Mouse (Mus musculus) embryonic facial prominence, embryonic 10.5 days (tissue): Measurements from ENCODE around the gene Nhlh2. TPM values are rescaled to one million over a fixed set of nuclear protein-coding genes. Genes with fewer than 3 reads are reported as not detected.

Source experiments
- DNase-seq: peaks from one replicate; pipeline ENCODE4 v3.0.0-alpha.2; 2017; ENCODE audit warnings: low spot score
- H3K27ac ChIP-seq: fragments of 300-500 bp; sonication (generic); replicated peaks from 2 replicates; pipeline ENCODE4 v1.5.1; 2016; ENCODE audit warnings: mild to moderate bottlenecking
- H3K27me3 ChIP-seq: fragments of 300-500 bp; sonication (generic); replicated peaks from 2 replicates; pipeline ENCODE4 v1.6.1; 2016; ENCODE audit warnings: low read depth, mild to moderate bottlenecking; ENCODE audit not compliant: poor library complexity, severe bottlenecking
- H3K36me3 ChIP-seq: fragments of 300-500 bp; sonication (generic); replicated peaks from 2 replicates; pipeline ENCODE4 v1.6.1; 2016; ENCODE audit warnings: mild to moderate bottlenecking, moderate library complexity
- H3K4me1 ChIP-seq: fragments of 300-500 bp; sonication (generic); 2 replicates; pipeline ENCODE4 v1.6.1; 2016
- H3K4me3 ChIP-seq: fragments of 300-500 bp; sonication (generic); 2 replicates; pipeline ENCODE4 v1.5.1; 2016; ENCODE audit warnings: mild to moderate bottlenecking, moderate library complexity
- H3K9me3 ChIP-seq: fragments of 300-500 bp; sonication (generic); 2 replicates; pipeline ENCODE4 v1.6.1; 2016; ENCODE audit warnings: mild to moderate bottlenecking
- WGBS: fragments of 180-500 bp; shearing (Covaris S2); methylation state at CpG from one replicate; pipeline ENCODE4 v1.1.7; 2016; 5-methylcytosine and 5-hydroxymethylcytosine counted together
- polyA plus RNA-seq: library from polyadenylated mRNA; unstranded; fragments of >200 nt; fragmentation: Nextera tagmentation; extraction: Ambion mirVana; gene quantifications from 2 replicates; pipeline ENCODE4 v1.2.1, GENCODE M21; 2016

Gene Nhlh2
- polyA plus RNA-seq, 1 experiment from 2014 or later, result 16.1 TPM

GRCm38 (mm10) chr3:102063273-102064120 lies 53.6 kb downstream of the Nhlh2 start:
- H3K4me1 ChIP-seq, result peaks cover 13% of the 10 kb centered on the region
- H3K4me3 ChIP-seq, result no peak overlapping the region
- no peaks in the 10 kb centered on the region for H3K36me3 ChIP-seq
- no peaks in the 10 kb centered on the region; the same call in 1 of the 2 replicates for H3K27me3 ChIP-seq
- 75% methylated on average over 10 of the region's 10 CpGs for WGBS
- H3K27ac ChIP-seq, result 0 out of 2 replicates have a peak overlapping the region, but pooled peaks have one; percentile 48
- H3K9me3 ChIP-seq, result no peaks in the 10 kb centered on the region
- no peak for DNase-seq

- no peaks in the 10 kb centered on the region for H3K36me3 ChIP-seq
- no peak for DNase-seq
- H3K9me3 ChIP-seq, result no peaks in the 10 kb centered on the region
- H3K27me3 ChIP-seq, result no peaks in the 10 kb centered on the region; the same call in 1 of the 2 replicates
- H3K4me1 ChIP-seq, result peaks cover 13% of the 10 kb centered on the region
- H3K4me3 ChIP-seq, result no peak overlapping the region
- no peak overlapping the region for H3K27ac ChIP-seq
- 88% methylated on average over 6 of the region's 6 CpGs for WGBS
These were observed 54.7 kb downstream of the Nhlh2 start for GRCm38 (mm10) chr3:102064566-102064965.

Other genes with a start within 250 kb of the Nhlh2 start
- 0.67 and 0.85 TPM in 2 replicates for gene Mab21l3, start 161.1 kb upstream of the Nhlh2 start, polyA plus RNA-seq
- gene Slc22a15, start 85.6 kb upstream of the Nhlh2 start, polyA plus RNA-seq, result 3.4 and 4.6 TPM in 2 replicates
- gene Casq2, start 76.3 kb downstream of the Nhlh2 start, polyA plus RNA-seq, result 0.10 and 0.16 TPM in 2 replicates
- gene Vangl1, start 194.6 kb downstream of the Nhlh2 start, polyA plus RNA-seq, result 12.9 and 13.3 TPM in 2 replicates